Mouse (Mus musculus) neural tube, embryonic 14.5 days (tissue): ENCODE data around the gene Negr1. TPM values are rescaled to one million over a fixed set of nuclear protein-coding genes. Genes with fewer than 3 reads are reported as not detected.

ENCODE experiments used
- ATAC-seq: fragments of 200-750 bp; cut with Nextera tagmentation; 2 replicates; pipeline ENCODE4 v1.8.0; 2017; ENCODE audit warnings: low read depth, mild to moderate bottlenecking, moderate TSS enrichment, moderate library complexity
- H3K27ac ChIP-seq: fragments of 300-500 bp; sonication (generic); 2 replicates; pipeline ENCODE4 v1.5.1; 2014; ENCODE audit warnings: low read depth, mild to moderate bottlenecking, control low read depth, low read length, moderate library complexity, mixed read lengths
- H3K27me3 ChIP-seq: fragments of 300-500 bp; sonication (generic); 2 replicates; pipeline ENCODE4 v1.6.1; 2014; ENCODE audit warnings: low read length; ENCODE audit not compliant: control insufficient read depth, insufficient read depth
- H3K36me3 ChIP-seq: fragments of 300-500 bp; sonication (generic); 2 replicates; pipeline ENCODE4 v1.6.1; 2014; ENCODE audit warnings: low read length, mixed read lengths; ENCODE audit not compliant: control insufficient read depth, insufficient read depth
- H3K4me1 ChIP-seq: fragments of 300-500 bp; sonication (generic); 2 replicates; pipeline ENCODE4 v1.6.1; 2014; ENCODE audit warnings: low read length; ENCODE audit not compliant: control insufficient read depth, insufficient read depth
- H3K4me2 ChIP-seq: fragments of 300-500 bp; sonication (generic); 2 replicates; pipeline ENCODE4 v1.6.1; 2014; ENCODE audit warnings: mild to moderate bottlenecking, low read depth, low read length, control low read depth
- H3K4me3 ChIP-seq: fragments of 300-500 bp; sonication (generic); 2 replicates; pipeline ENCODE4 v1.5.1; 2014; ENCODE audit warnings: low read depth, low read length, control low read depth, mixed read lengths
- H3K9ac ChIP-seq: fragments of 300-500 bp; sonication (generic); replicated peaks from 2 replicates; pipeline ENCODE4 v1.6.1; 2014; ENCODE audit warnings: low read depth, mild to moderate bottlenecking, control low read depth, low read length, mixed read lengths
- H3K9me3 ChIP-seq: fragments of 300-500 bp; sonication (generic); 2 replicates; pipeline ENCODE4 v1.6.1; 2016; ENCODE audit warnings: low read length; ENCODE audit not compliant: control insufficient read depth
- WGBS: fragments of 180-500 bp; shearing (Covaris S2); extraction: QIAGEN DNeasy Blood & Tissue Kit; methylation state at CpG from one replicate; pipeline ENCODE4 v1.1.7; 2014; 5-methylcytosine and 5-hydroxymethylcytosine counted together
- polyA plus RNA-seq: library from polyadenylated mRNA; unstranded; fragments of >200 nt; fragmentation: Nextera tagmentation; extraction: Ambion mirVana; gene quantifications from 2 replicates; pipeline ENCODE4 v1.2.1, GENCODE M21; 2014

Gene Negr1
- polyA plus RNA-seq, result 37.5 and 47.7 TPM in 2 replicates

DNA sequence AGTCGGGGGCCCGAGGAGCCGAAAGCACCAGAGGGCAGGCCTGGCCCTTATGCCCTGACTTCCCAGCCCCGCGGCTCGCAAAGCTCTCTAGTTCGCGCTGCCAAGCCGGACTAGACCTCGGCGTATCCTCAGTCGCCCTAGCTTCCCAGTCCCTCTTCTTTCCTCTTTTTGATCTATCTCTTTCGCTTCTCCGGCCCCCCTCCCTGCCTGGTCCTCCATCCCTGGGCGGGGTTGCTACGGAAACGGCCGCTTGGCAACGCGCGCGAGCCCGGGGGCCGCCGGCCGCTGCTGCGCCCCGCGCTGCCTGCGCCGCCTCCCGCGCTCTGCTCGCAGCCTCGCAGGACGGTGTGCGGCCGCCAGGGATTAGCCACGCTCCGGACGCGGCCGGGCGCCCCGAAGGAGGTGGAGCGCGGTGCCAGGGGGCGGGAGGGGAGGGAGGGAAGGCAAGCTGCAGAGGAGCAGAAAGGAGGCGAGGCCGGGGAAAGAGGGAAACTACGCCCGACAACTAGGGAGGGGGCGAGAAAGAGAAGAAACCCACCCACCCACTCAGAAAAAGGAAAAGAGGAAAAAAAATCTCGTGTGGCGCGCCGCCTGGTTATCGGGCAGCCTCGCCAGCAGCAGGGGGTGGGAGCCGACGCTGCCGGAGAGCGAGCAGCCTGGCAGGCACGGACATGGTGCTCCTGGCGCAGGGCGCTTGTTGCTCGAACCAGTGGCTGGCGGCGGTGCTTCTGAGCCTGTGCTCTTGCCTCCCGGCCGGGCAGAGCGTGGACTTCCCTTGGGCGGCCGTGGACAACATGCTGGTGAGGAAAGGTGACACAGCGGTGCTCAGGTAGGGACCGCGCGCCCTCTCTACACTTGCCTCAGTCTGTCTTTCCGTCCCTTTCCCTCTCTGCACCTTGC, at the start of gene Negr1:
TSS of gene Negr1 (plus strand) at position 271 of the 900 bp plus-strand sequence.
- Histone ChIP-seq H3K4me3 (peak within 1 kb of the TSS; percentile 71), H3K36me3 (no peaks in the 10 kb centered on the region), H3K4me1 (no peaks in the 10 kb centered on the region; the same call in 1 of the 2 replicates), H3K4me2 (peak within 1 kb of the TSS; percentile 76), H3K27ac (peak within 1 kb of the TSS; percentile 92), H3K27me3 (no peaks in the 10 kb centered on the region), H3K9ac (peak within 1 kb of the TSS; percentile 82), H3K9me3 (no peaks in the 10 kb centered on the region)
- WGBS, result under 1% methylated on average over 79 of the region's 79 CpGs
- peak; percentile 77 for ATAC-seq

DNA sequence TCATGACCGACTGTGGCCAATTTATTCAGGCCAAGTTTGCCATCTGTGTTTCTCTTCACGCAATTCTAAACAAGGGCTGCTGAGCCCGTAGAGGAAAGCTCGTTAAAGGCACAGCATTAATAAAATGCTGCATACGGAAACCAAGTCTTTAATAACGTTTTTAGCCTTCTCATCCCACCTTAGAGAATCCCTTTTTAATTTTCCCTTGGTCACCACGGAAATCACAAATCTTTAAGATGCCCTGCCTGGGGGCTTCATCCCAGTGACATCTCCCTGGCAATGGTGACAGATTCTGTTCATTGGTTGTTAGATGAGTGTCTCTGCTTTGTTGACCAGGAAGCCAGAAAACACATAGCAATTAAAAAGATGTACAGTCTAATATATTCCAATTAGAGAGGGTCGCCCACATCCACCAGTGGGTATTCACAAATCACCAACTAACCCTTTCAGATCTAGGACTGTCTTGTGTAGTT, 35.1 kb upstream of the Negr1 start:
- Histone ChIP-seq H3K9ac (no peak overlapping the region), H3K4me2 (no peak overlapping the region; the same call in 1 of the 2 replicates), H3K27me3 (no peaks in the 10 kb centered on the region), H3K36me3 (no peaks in the 10 kb centered on the region), H3K9me3 (no peaks in the 10 kb centered on the region), H3K27ac (no peak overlapping the region), H3K4me1 (no peaks in the 10 kb centered on the region), H3K4me3 (no peak overlapping the region)
- WGBS, result 29% methylated on average over 8 of the region's 8 CpGs
- ATAC-seq, result peak; percentile 78

GRCm38 (mm10) chr3:156527231-156527995, 34.2 kb upstream of the Negr1 start:
- H3K4me1 ChIP-seq, result no peaks in the 10 kb centered on the region
- no peak overlapping the region for H3K27ac ChIP-seq
- WGBS, result 93% methylated on average over 2 of the region's 2 CpGs
- no peaks in the 10 kb centered on the region for H3K27me3 ChIP-seq
- H3K36me3 ChIP-seq, result no peaks in the 10 kb centered on the region
- no peak overlapping the region for H3K9ac ChIP-seq
- no peak overlapping the region for H3K4me3 ChIP-seq
- ATAC-seq, result no peak
- no peak overlapping the region for H3K4me2 ChIP-seq
- no peaks in the 10 kb centered on the region for H3K9me3 ChIP-seq

DNA sequence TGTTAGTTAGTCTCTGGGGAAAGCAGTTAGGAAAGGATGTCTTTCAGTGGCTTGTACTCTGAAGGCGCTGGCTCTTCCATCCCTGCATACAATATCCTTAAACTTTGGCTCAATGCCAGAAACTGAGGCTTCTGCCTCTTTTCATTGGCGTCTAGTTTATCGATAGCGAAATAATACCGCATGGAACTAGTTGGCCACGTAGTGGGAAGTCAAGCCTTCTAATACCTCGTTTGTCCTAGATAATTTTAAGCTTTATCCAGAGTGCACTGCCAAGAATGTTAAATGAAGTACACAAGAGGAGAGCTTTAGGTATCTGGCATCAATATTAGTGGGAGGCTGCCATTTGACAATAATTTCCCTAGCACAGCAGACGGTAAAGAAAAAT, 2.2 kb upstream of the Negr1 start:
- H3K4me1 ChIP-seq, result no peaks in the 10 kb centered on the region
- H3K36me3 ChIP-seq, result no peaks in the 10 kb centered on the region
- H3K9me3 ChIP-seq, result no peaks in the 10 kb centered on the region
- H3K4me3 ChIP-seq, result peak overlapping the region; percentile 50
- H3K27ac ChIP-seq, result peak overlapping the region; percentile 92
- peak overlapping the region; percentile 76 for H3K4me2 ChIP-seq
- H3K27me3 ChIP-seq, result no peaks in the 10 kb centered on the region
- WGBS, result 11% methylated on average over 8 of the region's 8 CpGs
- ATAC-seq, result 0 out of 2 replicates have a peak, but pooled peaks have one; percentile 9
- H3K9ac ChIP-seq, result peak overlapping the region; percentile 52; the same call in 1 of the 2 replicates

GRCm38 (mm10) chr3:156559826-156560471, 1.6 kb upstream of the Negr1 start:
- H3K36me3 ChIP-seq, result no peaks in the 10 kb centered on the region
- 1% methylated on average over 19 of the region's 19 CpGs for WGBS
- H3K4me2 ChIP-seq, result peak overlapping the region; percentile 76
- peak; percentile 33 for ATAC-seq
- peak overlapping the region; percentile 50 for H3K4me3 ChIP-seq
- H3K9me3 ChIP-seq, result no peaks in the 10 kb centered on the region
- H3K27me3 ChIP-seq, result no peaks in the 10 kb centered on the region
- H3K27ac ChIP-seq, result peak overlapping the region; percentile 92
- peak overlapping the region; percentile 52 for H3K9ac ChIP-seq
- no peaks in the 10 kb centered on the region; the same call in 1 of the 2 replicates for H3K4me1 ChIP-seq

- Histone ChIP-seq H3K4me1 (no peaks in the 10 kb centered on the region; the same call in 1 of the 2 replicates), H3K9ac (peak overlapping the region; percentile 52), H3K4me3 (peak overlapping the region; percentile 50), H3K27ac (peak overlapping the region; percentile 92), H3K4me2 (peak overlapping the region; percentile 76), H3K9me3 (no peaks in the 10 kb centered on the region), H3K27me3 (no peaks in the 10 kb centered on the region), H3K36me3 (no peaks in the 10 kb centered on the region)
- ATAC-seq, result peak; percentile 89
- under 1% methylated on average over 27 of the region's 27 CpGs for WGBS
Measured at GRCm38 (mm10) chr3:156560766-156561165, 828 bp upstream of the Negr1 start.

- Histone ChIP-seq H3K4me1 (no peaks in the 10 kb centered on the region; the same call in 1 of the 2 replicates), H3K9ac (peak overlapping the region; percentile 82), H3K4me3 (peak overlapping the region; percentile 71), H3K4me2 (peak overlapping the region; percentile 76), H3K9me3 (no peaks in the 10 kb centered on the region), H3K36me3 (no peaks in the 10 kb centered on the region), H3K27me3 (no peaks in the 10 kb centered on the region), H3K27ac (peak overlapping the region; percentile 81)
- no peak for ATAC-seq
- WGBS, result 0% methylated on average over 10 of the region's 10 CpGs
Measured at GRCm38 (mm10) chr3:156562424-156562785, 811 bp downstream of the Negr1 start.

DNA sequence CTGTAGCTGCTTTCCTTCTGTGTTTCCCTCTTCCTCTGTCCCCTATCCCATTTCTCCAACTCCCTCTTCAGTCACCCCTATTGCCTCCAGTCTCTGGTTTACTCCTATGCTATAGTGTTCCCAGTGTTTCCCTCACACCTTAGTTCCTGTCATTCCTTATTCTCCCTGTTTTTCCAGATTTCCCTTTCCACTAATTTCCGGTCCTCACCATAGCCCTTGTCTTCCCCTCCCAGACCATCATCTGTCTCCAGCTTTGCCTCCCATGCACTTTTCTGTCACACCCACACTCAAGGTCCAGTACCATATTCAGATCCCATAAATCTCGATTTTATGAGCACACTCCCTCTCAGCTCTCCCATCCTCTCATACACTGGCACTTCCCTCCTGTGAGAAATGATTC, 1.2 kb downstream of the Negr1 start:
- Histone ChIP-seq H3K36me3 (no peaks in the 10 kb centered on the region), H3K4me2 (peak overlapping the region; percentile 76), H3K9me3 (no peaks in the 10 kb centered on the region), H3K4me3 (peak overlapping the region; percentile 71), H3K9ac (peak overlapping the region; percentile 82), H3K27me3 (no peaks in the 10 kb centered on the region), H3K4me1 (no peaks in the 10 kb centered on the region; the same call in 1 of the 2 replicates), H3K27ac (peak overlapping the region; percentile 81; the same call in 1 of the 2 replicates)
- 32% methylated on average over 2 of the region's 2 CpGs for WGBS
- no peak for ATAC-seq
